Mouse (Mus musculus): ENCODE results near the gene Grid2. TPM values are rescaled to one million over a fixed set of nuclear protein-coding genes. Genes with fewer than 3 reads are reported as not detected.

The Grid2 gene
- polyA plus RNA-seq, 1 experiment from 2014 or later, result 1.5 TPM

GRCm38 (mm10) chr6:63659423-63659822, 403.7 kb downstream of the Grid2 start:
- Histone ChIP-seq H3K27ac (replicated peaks) (no peak overlapping the region), H3K9ac (no peak overlapping the region), H3K36me3 (no peaks in the 10 kb centered on the region), H3K4me3 (no peak overlapping the region), H3K4me1 (no peaks in the 10 kb centered on the region), H3K9me3 (no peaks in the 10 kb centered on the region), H3K4me2 (no peak overlapping the region), H3K27me3 (replicated peaks) (no peaks in the 10 kb centered on the region)
- 74% methylated on average over 3 of the region's 3 CpGs for WGBS
- no peak for ATAC-seq (ENCODE audit: extremely low read depth, insufficient number of reproducible peaks, low FRiP score, low TSS enrichment)

GRCm38 (mm10) chr6:63685689-63686088, 430.0 kb downstream of the Grid2 start:
- no peak for ATAC-seq (ENCODE audit: extremely low read depth, insufficient number of reproducible peaks, low FRiP score, low TSS enrichment)
- Histone ChIP-seq H3K36me3 (no peaks in the 10 kb centered on the region), H3K4me3 (no peak overlapping the region), H3K4me2 (no peak overlapping the region), H3K9me3 (no peaks in the 10 kb centered on the region), H3K9ac (no peak overlapping the region), H3K27ac (replicated peaks) (no peak overlapping the region), H3K27me3 (replicated peaks) (no peaks in the 10 kb centered on the region), H3K4me1 (no peaks in the 10 kb centered on the region)
- 50% methylated on average over 3 of the region's 3 CpGs for WGBS

GRCm38 (mm10) chr6:63701684-63702083, 446.0 kb downstream of the Grid2 start:
- Histone ChIP-seq H3K4me2 (no peak overlapping the region), H3K4me1 (no peaks in the 10 kb centered on the region), H3K27me3 (replicated peaks) (no peaks in the 10 kb centered on the region), H3K27ac (replicated peaks) (no peak overlapping the region), H3K36me3 (no peaks in the 10 kb centered on the region), H3K4me3 (no peak overlapping the region), H3K9me3 (no peaks in the 10 kb centered on the region), H3K9ac (no peak overlapping the region)
- no peak for ATAC-seq (ENCODE audit: extremely low read depth, insufficient number of reproducible peaks, low FRiP score, low TSS enrichment)
- WGBS, result 77% methylated on average over 1 of the region's 1 CpGs

- Histone ChIP-seq H3K4me1 (no peaks in the 10 kb centered on the region), H3K36me3 (no peaks in the 10 kb centered on the region), H3K27ac (replicated peaks) (no peak overlapping the region), H3K9ac (no peak overlapping the region), H3K27me3 (replicated peaks) (no peaks in the 10 kb centered on the region), H3K9me3 (no peaks in the 10 kb centered on the region), H3K4me3 (no peak overlapping the region), H3K4me2 (no peak overlapping the region)
- 65% methylated on average over 2 of the region's 2 CpGs for WGBS
- no peak for ATAC-seq (ENCODE audit: extremely low read depth, insufficient number of reproducible peaks, low FRiP score, low TSS enrichment)
Observed at GRCm38 (mm10) chr6:63733740-63734139, 478.1 kb downstream of the Grid2 start.

- WGBS, result 71% methylated on average over 2 of the region's 2 CpGs
- Histone ChIP-seq H3K36me3 (no peaks in the 10 kb centered on the region), H3K9me3 (0 out of 2 replicates have a peak, but pooled peaks cover 6% of the 10 kb centered on the region), H3K4me2 (no peak overlapping the region), H3K4me1 (no peaks in the 10 kb centered on the region), H3K27ac (replicated peaks) (no peak overlapping the region), H3K9ac (no peak overlapping the region), H3K4me3 (no peak overlapping the region), H3K27me3 (replicated peaks) (no peaks in the 10 kb centered on the region)
- no peak for ATAC-seq (ENCODE audit: extremely low read depth, insufficient number of reproducible peaks, low FRiP score, low TSS enrichment)
Observed at GRCm38 (mm10) chr6:63762535-63762934, 506.9 kb downstream of the Grid2 start.

GRCm38 (mm10) chr6:63794679-63795078, 539.0 kb downstream of the Grid2 start:
- no peak overlapping the region for H3K27ac ChIP-seq (replicated peaks)
- H3K4me1 ChIP-seq, result no peaks in the 10 kb centered on the region
- no peaks in the 10 kb centered on the region for H3K9me3 ChIP-seq
- H3K9ac ChIP-seq, result no peak overlapping the region
- ATAC-seq (ENCODE audit: extremely low read depth, insufficient number of reproducible peaks, low FRiP score, low TSS enrichment), result no peak
- no peaks in the 10 kb centered on the region for H3K27me3 ChIP-seq (replicated peaks)
- no peaks in the 10 kb centered on the region for H3K36me3 ChIP-seq
- no peak overlapping the region for H3K4me3 ChIP-seq
- H3K4me2 ChIP-seq, result no peak overlapping the region

- 86% methylated on average over 5 of the region's 5 CpGs for WGBS
- H3K9ac ChIP-seq, result no peak overlapping the region
- H3K4me1 ChIP-seq, result no peaks in the 10 kb centered on the region
- H3K4me3 ChIP-seq, result no peak overlapping the region
- no peak overlapping the region for H3K27ac ChIP-seq (replicated peaks)
- no peaks in the 10 kb centered on the region for H3K9me3 ChIP-seq
- no peaks in the 10 kb centered on the region for H3K36me3 ChIP-seq
- no peak overlapping the region for H3K4me2 ChIP-seq
- no peak for ATAC-seq (ENCODE audit: extremely low read depth, insufficient number of reproducible peaks, low FRiP score, low TSS enrichment)
- no peaks in the 10 kb centered on the region for H3K27me3 ChIP-seq (replicated peaks)
Observed at GRCm38 (mm10) chr6:63820236-63820635, 564.6 kb downstream of the Grid2 start.

GRCm38 (mm10) chr6:63862628-63863027, 607.0 kb downstream of the Grid2 start:
- ATAC-seq (ENCODE audit: extremely low read depth, insufficient number of reproducible peaks, low FRiP score, low TSS enrichment), result no peak
- H3K4me2 ChIP-seq, result no peak overlapping the region
- WGBS, result 34% methylated on average over 2 of the region's 2 CpGs

GRCm38 (mm10) chr6:63877088-63877764, 621.5 kb downstream of the Grid2 start:
- Histone ChIP-seq H3K4me1 (no peaks in the 10 kb centered on the region), H3K36me3 (no peaks in the 10 kb centered on the region), H3K4me3 (no peak overlapping the region), H3K9me3 (no peaks in the 10 kb centered on the region), H3K9ac (no peak overlapping the region), H3K27me3 (replicated peaks) (no peaks in the 10 kb centered on the region), H3K4me2 (no peak overlapping the region), H3K27ac (replicated peaks) (no peak overlapping the region)
- WGBS, result 70% methylated on average over 3 of the region's 3 CpGs
- ATAC-seq (ENCODE audit: extremely low read depth, insufficient number of reproducible peaks, low FRiP score, low TSS enrichment), result no peak

More at GRCm38 (mm10) chr6:63862628-63863027, 607.0 kb downstream of the Grid2 start:
- no peaks in the 10 kb centered on the region for H3K4me1 ChIP-seq
- no peak overlapping the region for H3K4me3 ChIP-seq
- H3K27me3 ChIP-seq (replicated peaks), result no peaks in the 10 kb centered on the region
- no peaks in the 10 kb centered on the region for H3K9me3 ChIP-seq
- H3K36me3 ChIP-seq, result no peaks in the 10 kb centered on the region
- no peak overlapping the region for H3K27ac ChIP-seq (replicated peaks)
- no peak overlapping the region for H3K9ac ChIP-seq

GRCm38 (mm10) chr6:63877765-63878345, 622.2 kb downstream of the Grid2 start:
- Histone ChIP-seq H3K27me3 (replicated peaks) (no peaks in the 10 kb centered on the region), H3K27ac (replicated peaks) (no peak overlapping the region), H3K9ac (no peak overlapping the region), H3K4me3 (no peak overlapping the region), H3K4me2 (no peak overlapping the region), H3K9me3 (no peaks in the 10 kb centered on the region), H3K36me3 (no peaks in the 10 kb centered on the region), H3K4me1 (no peaks in the 10 kb centered on the region)
- 71% methylated on average over 6 of the region's 6 CpGs for WGBS
- no peak for ATAC-seq (ENCODE audit: extremely low read depth, insufficient number of reproducible peaks, low FRiP score, low TSS enrichment)

- no peak overlapping the region for H3K27ac ChIP-seq (replicated peaks)
- no peak overlapping the region for H3K4me3 ChIP-seq
- H3K27me3 ChIP-seq (replicated peaks), result no peaks in the 10 kb centered on the region
- H3K4me1 ChIP-seq, result no peaks in the 10 kb centered on the region
- no peak for ATAC-seq (ENCODE audit: extremely low read depth, insufficient number of reproducible peaks, low FRiP score, low TSS enrichment)
- no peak overlapping the region for H3K9ac ChIP-seq
- H3K4me2 ChIP-seq, result no peak overlapping the region
- H3K36me3 ChIP-seq, result no peaks in the 10 kb centered on the region
- 53% methylated on average over 2 of the region's 3 CpGs for WGBS
- H3K9me3 ChIP-seq, result no peaks in the 10 kb centered on the region
Observed at GRCm38 (mm10) chr6:63894714-63895113, 639.0 kb downstream of the Grid2 start.

GRCm38 (mm10) chr6:63898171-63898570, 642.5 kb downstream of the Grid2 start:
- no peak for ATAC-seq (ENCODE audit: extremely low read depth, insufficient number of reproducible peaks, low FRiP score, low TSS enrichment)
- no peaks in the 10 kb centered on the region for H3K9me3 ChIP-seq
- no peak overlapping the region for H3K4me3 ChIP-seq
- no peak overlapping the region for H3K27ac ChIP-seq (replicated peaks)
- no peak overlapping the region for H3K4me2 ChIP-seq
- 81% methylated on average over 2 of the region's 2 CpGs for WGBS
- H3K36me3 ChIP-seq, result no peaks in the 10 kb centered on the region
- no peaks in the 10 kb centered on the region for H3K4me1 ChIP-seq
- no peak overlapping the region for H3K9ac ChIP-seq
- H3K27me3 ChIP-seq (replicated peaks), result no peaks in the 10 kb centered on the region
